Mouse (Mus musculus) liver, embryonic 14.5 days (tissue): ENCODE results near the gene F11r. TPM values are rescaled to one million over a fixed set of nuclear protein-coding genes. Genes with fewer than 3 reads are reported as not detected.

ENCODE experiments used
- ATAC-seq: fragments of 200-750 bp; cut with Nextera tagmentation; 2 replicates; pipeline ENCODE4 v1.8.0; 2017; ENCODE audit warnings: moderate number of reproducible peaks, mild to moderate bottlenecking, moderate library complexity; ENCODE audit not compliant: insufficient read depth
- DNase-seq, 3 experiments: peaks; one replicate each; pipeline ENCODE4 v3.0.0-alpha.2; 2012 to 2013; ENCODE audit warnings: low read depth in 3 of 3, low spot score in 3 of 3
- H3K27ac ChIP-seq: fragments of 300-500 bp; sonication (generic); 2 replicates; pipeline ENCODE4 v1.5.1; 2014; ENCODE audit warnings: moderate library complexity, mild to moderate bottlenecking, control low read depth, inconsistent platforms
- H3K27me3 ChIP-seq: fragments of 300-500 bp; sonication (generic); 2 replicates; pipeline ENCODE4 v1.6.1; 2014; ENCODE audit warnings: mild to moderate bottlenecking, low read length, moderate library complexity; ENCODE audit not compliant: control insufficient read depth, insufficient read depth
- H3K36me3 ChIP-seq: fragments of 300-500 bp; sonication (generic); replicated peaks from 2 replicates; pipeline ENCODE4 v1.6.1; 2014; ENCODE audit warnings: low read depth; ENCODE audit not compliant: control insufficient read depth, insufficient read depth
- H3K4me1 ChIP-seq, 2 experiments: fragments of 200-500 bp in 1 of 2; fragments of 300-500 bp in 1 of 2; sonication (generic) in 1 of 2; replicated peaks; 2 replicates each; pipeline ENCODE4 v1.6.1; 2012 to 2014; ENCODE audit warnings: antibody characterized with exemption in 1 of 2, inconsistent platforms in 1 of 2, low read length in 1 of 2; ENCODE audit not compliant: control insufficient read depth in 2 of 2, insufficient read depth in 2 of 2
- H3K4me2 ChIP-seq: fragments of 300-500 bp; sonication (generic); 2 replicates; pipeline ENCODE4 v1.6.1; 2014; ENCODE audit warnings: low read depth, mild to moderate bottlenecking, control low read depth, moderate library complexity
- H3K4me3 ChIP-seq, 2 experiments: fragments of 200-500 bp in 1 of 2; fragments of 300-500 bp in 1 of 2; sonication (generic) in 1 of 2; 2 replicates each; pipeline ENCODE4 v1.5.1; 2012 to 2014; ENCODE audit warnings: low read depth in 2 of 2, low read length in 2 of 2, mild to moderate bottlenecking in 2 of 2, control low read depth in 1 of 2, inconsistent platforms in 1 of 2, moderate library complexity in 1 of 2; ENCODE audit not compliant: insufficient read depth in 1 of 2
- H3K9ac ChIP-seq: fragments of 300-500 bp; sonication (generic); replicated peaks from 2 replicates; pipeline ENCODE4 v1.6.1; 2014; ENCODE audit warnings: mild to moderate bottlenecking, control low read depth, moderate library complexity
- H3K9me3 ChIP-seq: fragments of 300-500 bp; sonication (generic); 2 replicates; pipeline ENCODE4 v1.6.1; 2016; ENCODE audit warnings: low read length, mixed read lengths; ENCODE audit not compliant: control insufficient read depth
- CTCF ChIP-seq: IDR thresholded peaks from 2 replicates; pipeline ENCODE4 v1.5.1; 2016; ENCODE audit warnings: antibody characterized with exemption, low read depth, control low read depth
- EP300 ChIP-seq: IDR thresholded peaks from 2 replicates; pipeline ENCODE4 v1.6.1; 2016; ENCODE audit warnings: antibody characterized with exemption, low read depth
- WGBS: fragments of 180-500 bp; shearing (Covaris S2); extraction: QIAGEN DNeasy Blood & Tissue Kit; methylation state at CpG from one replicate; pipeline ENCODE4 v1.1.7; 2014; ENCODE audit not compliant: insufficient replicate concordance; 5-methylcytosine and 5-hydroxymethylcytosine counted together
- polyA plus RNA-seq, 2 experiments: library from polyadenylated mRNA; depleted of rRNA in 1 of 2; stranded (reverse) in 1 of 2; unstranded in 1 of 2; fragments of >200 nt; fragmentation: Nextera tagmentation in 1 of 2; extraction: Ambion mirVana in 1 of 2; gene quantifications; 2 replicates each; pipeline versions ENCODE4 v1.2.1 to v1.2.3; 2012 to 2014

The F11r gene
- polyA plus RNA-seq, 2 experiments, result 11.9 to 13.6 TPM

GRCm38 (mm10) chr1:171412446-171412845 lies 24.9 kb upstream of the F11r start:
- WGBS, result 60% methylated on average over 3 of the region's 3 CpGs
- Histone ChIP-seq H3K9me3 (no peaks in the 10 kb centered on the region), H3K4me2 (peak overlapping the region; percentile 82), H3K4me3 (peak overlapping the region; percentile 89 to 97), H3K4me1 (peaks cover 10 to 22% of the 10 kb centered on the region in 2 experiments), H3K27me3 (no peaks in the 10 kb centered on the region), H3K36me3 (no peaks in the 10 kb centered on the region; the same call in none of the 2 replicates), H3K9ac (peak overlapping the region; percentile 89), H3K27ac (no peak overlapping the region)
- TF ChIP-seq EP300 (no peak), CTCF (no peak)
- DNase-seq (peak in 1 of 3 experiments; percentile 14), ATAC-seq (no peak)

- H3K9ac ChIP-seq, result no peak overlapping the region
- H3K4me1 ChIP-seq, result peaks cover 10 to 22% of the 10 kb centered on the region in 2 experiments
- TF ChIP-seq EP300 (no peak), CTCF (no peak)
- 75% methylated on average over 8 of the region's 8 CpGs for WGBS
- DNase-seq (no peak), ATAC-seq (no peak)
- no peak overlapping the region for H3K27ac ChIP-seq
- no peaks in the 10 kb centered on the region for H3K9me3 ChIP-seq
- no peak overlapping the region for H3K4me3 ChIP-seq
- no peaks in the 10 kb centered on the region for H3K27me3 ChIP-seq
- H3K36me3 ChIP-seq, result peaks cover 8% of the 10 kb centered on the region
- no peak overlapping the region for H3K4me2 ChIP-seq
Observed at GRCm38 (mm10) chr1:171413608-171414007, 23.7 kb upstream of the F11r start.

- WGBS, result 82% methylated on average over 5 of the region's 5 CpGs
- H3K9ac ChIP-seq, result no peak within 1 kb of the TSS
Observed at GRCm38 (mm10) chr1:171418660-171419059, 18.7 kb upstream of the F11r start, which contains the start of gene Tstd1. Tstd1 (plus strand) TSS chr1:171418872.

GRCm38 (mm10) chr1:171419291-171419882 lies 17.9 kb upstream of the F11r start:
- no peaks in the 10 kb centered on the region for H3K9me3 ChIP-seq
- no peak overlapping the region for H3K4me2 ChIP-seq
- DNase-seq, result no peak
- TF ChIP-seq EP300 (no peak), CTCF (no peak)
- peaks cover 3 to 7% of the 10 kb centered on the region in 2 experiments; a peak in 3 of 4 replicates for H3K4me1 ChIP-seq
- peaks cover 8% of the 10 kb centered on the region for H3K36me3 ChIP-seq
- no peak overlapping the region for H3K9ac ChIP-seq
- no peak overlapping the region for H3K27ac ChIP-seq
- WGBS, result 70% methylated on average over 12 of the region's 12 CpGs
- no peaks in the 10 kb centered on the region for H3K27me3 ChIP-seq
- no peak for ATAC-seq
- no peak overlapping the region for H3K4me3 ChIP-seq

More at GRCm38 (mm10) chr1:171418660-171419059, 18.7 kb upstream of the F11r start, which contains the start of gene Tstd1:
- no peak within 1 kb of the TSS for H3K4me2 ChIP-seq
- no peak for DNase-seq
- ATAC-seq, result no peak
- H3K4me3 ChIP-seq, result no peak within 1 kb of the TSS
- H3K9me3 ChIP-seq, result no peaks in the 10 kb centered on the region
- peaks cover 8% of the 10 kb centered on the region for H3K36me3 ChIP-seq
- no peak within 1 kb of the TSS for H3K27ac ChIP-seq
- no peaks in the 10 kb centered on the region for H3K27me3 ChIP-seq
- no peak for TF ChIP-seq EP300
- TF ChIP-seq CTCF, result no peak
- peaks cover 4 to 14% of the 10 kb centered on the region in 2 experiments for H3K4me1 ChIP-seq

GRCm38 (mm10) chr1:171419905-171420304 lies 17.4 kb upstream of the F11r start:
- no peak overlapping the region for H3K4me3 ChIP-seq
- no peaks in the 10 kb centered on the region for H3K27me3 ChIP-seq
- peaks cover 0 to 6% of the 10 kb centered on the region in 2 experiments; a peak in 1 of 4 replicates for H3K4me1 ChIP-seq
- no peaks in the 10 kb centered on the region for H3K9me3 ChIP-seq
- H3K27ac ChIP-seq, result no peak overlapping the region
- DNase-seq, result no peak
- no peak overlapping the region for H3K9ac ChIP-seq
- no peak for ATAC-seq
- peaks cover 8% of the 10 kb centered on the region for H3K36me3 ChIP-seq
- H3K4me2 ChIP-seq, result no peak overlapping the region
- WGBS, result 72% methylated on average over 5 of the region's 5 CpGs
- TF ChIP-seq EP300, result no peak
- no peak for TF ChIP-seq CTCF
